Mouse (Mus musculus) embryo, embryonic 10.5 days (tissue): ENCODE results near the gene Vsx2.

Source experiments
- DNase-seq: peaks from one replicate; pipeline ENCODE4 v3.0.0-alpha.2; 2015; ENCODE audit warnings: low spot score

Vsx2 gene

DNA sequence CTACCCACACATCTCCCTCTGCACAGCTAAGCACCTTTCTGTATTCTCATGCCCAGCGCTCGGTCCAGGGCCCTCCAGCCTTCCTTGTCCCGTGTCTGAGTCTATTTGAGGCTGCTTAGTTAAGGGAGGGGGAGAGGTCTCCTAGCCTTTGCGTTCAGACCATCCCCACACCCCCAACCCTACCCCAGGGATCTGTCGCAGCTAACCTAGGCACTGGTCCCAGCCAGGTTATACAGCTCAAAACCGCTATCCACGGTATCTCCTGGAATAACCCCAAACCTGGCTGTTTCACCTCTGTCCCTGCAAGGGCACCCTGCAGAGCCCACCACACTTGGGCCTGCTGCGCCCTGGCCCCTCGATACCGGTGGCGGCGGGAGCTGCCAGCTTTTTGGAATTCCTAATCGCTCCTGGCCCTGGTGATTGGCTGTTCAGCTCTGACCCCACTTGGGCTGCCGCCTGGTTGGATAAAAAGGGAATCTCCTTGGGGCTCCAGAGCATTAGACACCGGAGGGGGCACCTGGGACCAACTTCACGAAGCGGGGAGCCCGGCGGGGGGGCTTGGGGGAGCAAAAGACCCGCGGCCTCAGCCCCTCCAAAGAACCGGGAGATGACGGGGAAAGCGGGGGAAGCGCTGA lies at the start of gene Vsx2:
Gene Vsx2 (plus strand): TSS at position 427 of the 635 bp plus-strand sequence.
- DNase-seq: peak; percentile 43

- no peak for DNase-seq
Observed at GRCm38 (mm10) chr12:84523728-84524127, 45.8 kb upstream of the Vsx2 start.

- DNase-seq: peak; percentile 43
Observed at GRCm38 (mm10) chr12:84524147-84525050, 45.2 kb upstream of the Vsx2 start.

DNA sequence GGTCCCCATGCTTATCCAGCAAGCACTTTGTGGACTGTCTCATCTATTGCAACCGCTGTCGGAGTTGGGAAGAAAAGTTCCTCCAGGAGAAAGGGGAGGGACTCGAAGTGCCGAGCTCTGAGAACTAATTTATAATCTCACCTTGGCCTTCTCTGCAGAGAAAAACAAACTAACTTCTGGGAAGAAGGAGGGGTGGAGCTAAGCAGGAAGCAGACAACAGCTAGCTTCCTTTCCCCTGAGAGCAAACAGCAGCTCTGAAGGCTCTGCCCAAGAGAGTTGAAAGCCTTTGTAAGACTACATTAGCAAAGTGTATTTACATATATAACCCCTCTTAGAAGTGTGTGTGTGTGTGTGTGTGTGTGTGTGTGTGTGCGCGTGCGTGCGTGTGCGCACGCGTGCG lies 44.1 kb upstream of the Vsx2 start:
- DNase-seq: no peak

- no peak for DNase-seq
Observed at GRCm38 (mm10) chr12:84530426-84530825, 39.1 kb upstream of the Vsx2 start.

- DNase-seq: peak; percentile 60
Observed at GRCm38 (mm10) chr12:84531906-84532829, 37.4 kb upstream of the Vsx2 start.

DNA sequence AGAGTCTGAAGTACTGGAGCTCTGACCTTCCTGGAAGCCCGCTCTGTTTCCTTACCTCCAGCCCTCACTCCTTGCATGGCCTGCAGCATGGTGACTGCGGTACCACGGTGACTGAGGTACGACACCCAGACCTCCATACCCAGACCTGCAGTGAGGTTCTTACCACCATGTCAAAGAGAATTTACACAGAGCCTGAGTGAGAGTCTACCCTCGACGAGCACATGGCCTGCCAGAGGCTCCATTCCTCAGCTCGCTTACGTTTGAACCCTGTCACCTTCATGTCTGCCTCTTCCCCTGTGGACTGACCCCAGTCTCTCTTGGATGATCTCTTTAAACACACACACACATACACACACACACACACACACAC lies 36.7 kb upstream of the Vsx2 start:
- DNase-seq: no peak

- DNase-seq: no peak
Observed at GRCm38 (mm10) chr12:84533706-84534486, 35.7 kb upstream of the Vsx2 start.

GRCm38 (mm10) chr12:84539537-84539936 lies 30.0 kb upstream of the Vsx2 start:
- DNase-seq: peak; percentile 31

DNA sequence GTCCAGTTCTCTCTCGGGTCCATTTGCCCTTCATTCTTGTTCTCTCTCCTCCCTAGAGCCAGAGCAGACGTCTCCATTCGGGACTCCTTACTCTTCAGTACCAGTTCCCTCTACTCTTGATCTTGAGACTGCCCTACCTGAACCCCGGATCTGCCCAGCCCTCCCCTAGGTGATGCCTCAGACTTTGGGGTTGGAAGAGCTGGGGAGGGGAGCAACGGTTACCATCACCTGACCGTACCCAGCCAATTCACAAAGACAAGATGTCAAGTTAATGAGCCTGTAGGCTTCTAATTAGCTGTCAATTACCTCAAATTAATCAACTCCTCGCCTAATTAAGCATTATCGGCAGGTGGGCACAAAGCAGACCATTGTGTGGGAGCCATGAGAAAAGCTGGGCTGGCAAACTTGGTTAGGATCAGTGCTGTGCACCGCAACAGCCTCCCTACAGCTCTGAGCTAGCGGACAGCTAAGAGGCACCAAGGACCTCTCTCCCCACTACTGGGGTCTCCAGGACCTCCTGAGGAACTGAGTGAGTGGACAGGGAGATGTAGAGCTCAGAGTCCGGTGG lies 28.1 kb upstream of the Vsx2 start:
- DNase-seq: no peak

DNA sequence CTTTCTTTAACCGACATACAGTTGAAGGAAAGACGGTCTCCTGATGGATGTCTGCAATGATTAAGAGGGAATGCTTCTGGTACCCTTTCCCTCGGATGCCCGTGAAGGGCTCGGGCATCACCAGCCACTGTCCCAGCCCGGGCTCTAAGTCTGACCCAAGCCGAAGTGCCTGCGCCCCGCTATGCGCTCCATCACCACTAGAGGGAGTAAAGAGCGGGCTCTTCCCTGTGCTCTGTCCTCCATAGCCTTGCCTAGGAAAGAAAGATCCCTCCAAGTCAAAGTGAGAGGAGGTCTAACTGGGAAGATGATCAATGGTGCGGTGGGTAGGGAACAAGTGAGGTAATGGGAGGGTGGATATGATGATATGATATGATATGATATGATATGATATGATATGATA lies 23.5 kb upstream of the Vsx2 start:
- DNase-seq: peak; percentile 90

- DNase-seq: no peak
Observed at GRCm38 (mm10) chr12:84546577-84547085, 22.9 kb upstream of the Vsx2 start.

DNA sequence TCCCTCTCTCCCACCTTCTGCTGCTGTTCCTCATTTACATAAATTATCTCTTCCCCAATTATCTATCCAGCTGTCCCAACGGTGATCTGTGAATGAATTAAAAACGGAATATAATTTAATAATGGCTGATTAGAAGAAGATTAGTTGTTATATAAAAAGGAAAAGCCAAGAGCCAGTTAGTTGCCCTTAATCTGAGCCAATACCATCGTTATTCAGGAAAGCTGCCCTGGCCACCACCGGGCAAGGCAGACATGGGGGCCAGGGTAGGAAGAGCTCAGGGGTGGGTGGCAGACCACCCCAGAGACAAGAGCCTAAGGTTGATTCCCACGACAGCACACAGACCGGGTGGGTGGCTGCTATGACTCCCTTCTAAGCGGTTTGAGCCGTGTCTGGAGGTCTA lies 21.3 kb upstream of the Vsx2 start:
- no peak for DNase-seq

DNA sequence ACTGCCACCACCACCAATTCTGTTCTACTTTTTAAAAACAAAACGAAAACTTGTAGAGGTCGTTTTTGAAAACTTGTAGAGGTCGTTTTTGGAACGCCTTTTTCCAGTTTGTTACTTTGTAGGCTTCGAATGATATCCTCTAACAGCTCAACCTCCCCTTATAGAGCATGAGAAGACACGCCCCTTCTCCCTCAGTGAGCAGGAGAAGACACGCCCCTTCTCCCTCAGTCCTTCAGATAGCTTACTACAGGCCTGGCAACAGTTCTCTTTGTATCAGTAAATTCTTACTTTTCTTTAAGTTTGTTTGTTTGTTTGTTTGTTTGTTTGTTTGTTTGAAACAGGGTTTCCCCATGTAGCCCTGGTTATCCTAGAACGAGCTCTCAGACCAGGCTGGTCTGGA lies 14.3 kb upstream of the Vsx2 start:
- no peak for DNase-seq

DNA sequence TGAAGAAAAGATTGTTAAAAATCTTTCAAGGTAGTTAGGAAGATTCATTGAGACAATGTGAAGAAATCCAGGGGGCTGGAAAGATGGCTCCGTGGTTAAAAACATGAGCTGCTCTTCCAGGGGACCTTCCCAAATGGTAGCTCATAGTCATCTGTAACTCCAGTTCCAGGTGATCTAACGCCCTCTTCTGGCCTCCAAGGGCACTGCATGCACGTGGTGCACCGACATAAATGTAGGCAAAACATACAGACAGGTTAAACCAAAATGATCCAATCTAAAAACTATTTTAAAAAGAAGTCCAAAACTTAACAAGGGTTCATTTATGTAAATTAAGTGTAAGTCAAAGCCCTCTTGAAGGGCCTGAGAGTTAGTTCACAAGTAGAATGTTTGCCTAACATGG lies 7.0 kb upstream of the Vsx2 start:
- no peak for DNase-seq

DNA sequence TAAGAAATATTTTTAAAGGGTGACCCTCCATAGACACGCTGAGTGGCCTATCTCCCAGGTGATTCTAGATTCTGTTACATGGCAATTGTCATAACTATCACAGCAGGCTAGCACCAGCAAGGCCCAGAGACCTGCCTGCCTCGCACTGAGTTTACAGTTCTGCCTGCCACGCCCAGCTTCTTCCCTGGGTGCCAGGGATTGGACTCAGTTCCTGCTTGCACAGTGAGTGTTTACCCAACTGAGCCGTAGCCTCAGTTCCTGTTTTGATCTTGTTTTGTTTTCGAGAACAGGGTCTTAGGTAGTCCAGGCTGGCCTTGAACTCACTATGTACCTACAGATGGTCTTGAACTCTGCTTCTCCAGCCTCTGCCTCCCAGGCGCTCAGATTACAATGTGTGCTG lies 2.0 kb upstream of the Vsx2 start:
- DNase-seq: no peak

- peak; percentile 45 for DNase-seq
Observed at GRCm38 (mm10) chr12:84569976-84570693, 573 bp downstream of the Vsx2 start.

DNA sequence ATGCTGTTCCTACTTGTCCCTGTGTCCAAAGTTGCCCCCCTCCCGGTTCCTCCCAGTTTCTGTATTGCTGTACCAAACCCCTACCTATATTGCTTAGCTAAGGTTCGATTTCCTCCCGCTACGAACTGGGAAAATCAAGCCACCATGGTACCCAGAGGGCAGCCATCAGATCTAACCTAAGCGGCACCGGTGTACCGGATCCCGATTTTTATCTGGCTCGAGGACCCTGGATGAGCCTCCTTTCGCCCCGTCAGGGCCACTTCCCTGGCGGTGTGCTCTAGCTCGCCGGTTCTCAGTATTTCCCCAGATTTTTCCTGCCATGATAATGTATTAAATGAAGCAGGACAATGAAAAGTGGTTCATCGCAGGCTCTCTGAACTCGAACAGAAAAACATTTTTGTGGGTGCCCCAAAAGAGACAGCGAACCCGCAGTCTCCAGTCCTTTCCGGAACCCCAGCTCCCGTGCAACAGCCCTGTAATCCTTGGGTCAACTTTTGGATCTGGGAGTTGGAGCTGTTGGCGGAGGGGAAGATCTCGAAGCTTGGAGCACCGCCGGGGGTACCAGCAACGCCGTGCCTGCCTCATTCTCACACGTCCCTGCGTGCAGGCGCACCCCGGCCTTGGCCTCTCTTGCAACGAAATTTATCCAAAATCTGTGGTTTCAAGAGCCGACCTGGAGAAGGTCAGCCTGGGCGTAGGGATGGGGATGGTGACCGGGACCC lies 1.3 kb downstream of the Vsx2 start:
- peak; percentile 47 for DNase-seq

DNA sequence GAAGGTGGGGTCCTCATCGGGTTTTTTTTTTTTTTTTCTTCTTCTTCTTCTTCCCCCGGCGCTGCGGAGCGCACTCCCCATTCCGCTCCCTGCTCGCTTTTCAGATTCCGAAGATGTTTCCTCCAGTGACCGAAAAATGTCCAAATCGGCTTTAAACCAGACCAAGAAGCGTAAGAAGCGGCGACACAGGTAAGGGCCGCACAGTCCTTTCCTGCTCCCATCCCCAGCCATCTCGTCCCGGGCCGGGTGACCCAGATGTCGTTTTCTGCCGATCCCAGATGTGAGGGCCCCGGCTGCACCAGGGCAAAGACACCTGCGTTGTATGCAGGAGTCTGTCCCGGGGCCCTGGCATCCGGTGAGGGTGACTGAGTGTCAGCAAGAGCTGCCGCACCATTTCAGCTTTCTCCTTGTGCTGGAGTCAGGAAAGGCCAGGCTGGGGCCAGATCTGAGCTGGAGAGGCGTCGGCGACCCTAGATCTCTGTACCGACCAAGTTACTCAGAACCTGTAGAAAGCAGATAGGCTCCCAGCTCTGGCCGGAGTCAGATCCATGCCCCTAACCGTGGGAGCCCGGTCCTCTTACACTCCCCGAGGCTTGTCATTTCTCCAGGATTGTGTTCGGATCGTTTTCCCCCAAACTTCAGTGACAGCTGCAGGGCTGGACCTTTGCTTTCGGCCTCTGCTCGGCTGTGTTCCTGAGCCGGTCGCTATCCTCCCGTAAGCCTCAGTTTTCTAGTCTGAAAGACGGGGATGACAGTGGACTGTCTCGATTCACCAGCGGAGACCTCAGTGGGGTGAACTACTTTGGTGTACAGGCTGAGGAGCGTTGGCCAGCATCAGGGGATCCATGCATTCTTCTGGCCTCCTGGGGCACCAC lies 2.1 kb downstream of the Vsx2 start:
- DNase-seq: peak; percentile 57
